Mouse (Mus musculus) limb, embryonic 15.5 days (tissue): ENCODE data around the gene Hist1h4a. TPM values are rescaled to one million over a fixed set of nuclear protein-coding genes. Genes with fewer than 3 reads are reported as not detected.
A peak's percentile ranks its signal among the peaks of the same experiment; 100 is the strongest.
"Not testable (repeated sequence)": the region's sequence is repeated elsewhere in the genome, so short reads cannot be mapped to it uniquely, and the experiment has no call there.

Experiments
- ATAC-seq: fragments of 200-750 bp; cut with Nextera tagmentation; 2 replicates; pipeline ENCODE4 v1.8.0; 2017; ENCODE audit warnings: low read depth, moderate TSS enrichment; ENCODE audit not compliant: insufficient number of reproducible peaks, low FRiP score, low TSS enrichment
- H3K27ac ChIP-seq: fragments of 300-500 bp; sonication (generic); 2 replicates; pipeline ENCODE4 v1.5.1; 2015; ENCODE audit warnings: moderate library complexity, mild to moderate bottlenecking, inconsistent platforms
- H3K27me3 ChIP-seq: fragments of 300-500 bp; sonication (generic); 2 replicates; pipeline ENCODE4 v1.6.1; 2015; ENCODE audit warnings: inconsistent platforms
- H3K36me3 ChIP-seq: fragments of 300-500 bp; sonication (generic); 2 replicates; pipeline ENCODE4 v1.6.1; 2015; ENCODE audit warnings: inconsistent platforms
- H3K4me1 ChIP-seq: fragments of 300-500 bp; sonication (generic); 2 replicates; pipeline ENCODE4 v1.6.1; 2015; ENCODE audit warnings: inconsistent platforms
- H3K4me2 ChIP-seq: fragments of 300-500 bp; sonication (generic); 2 replicates; pipeline ENCODE4 v1.6.1; 2015; ENCODE audit warnings: mild to moderate bottlenecking, inconsistent platforms
- H3K4me3 ChIP-seq: fragments of 300-500 bp; sonication (generic); 2 replicates; pipeline ENCODE4 v1.5.1; 2015; ENCODE audit warnings: mild to moderate bottlenecking, inconsistent platforms
- H3K9ac ChIP-seq: fragments of 300-500 bp; sonication (generic); 2 replicates; pipeline ENCODE4 v1.6.1; 2015; ENCODE audit warnings: inconsistent platforms
- H3K9me3 ChIP-seq: fragments of 300-500 bp; sonication (generic); 2 replicates; pipeline ENCODE4 v1.6.1; 2016; ENCODE audit warnings: inconsistent platforms
- WGBS: fragments of 180-500 bp; shearing (Covaris S2); methylation state at CpG from one replicate; pipeline ENCODE4 v1.1.7; 2015; 5-methylcytosine and 5-hydroxymethylcytosine counted together
- polyA plus RNA-seq: library from polyadenylated mRNA; unstranded; fragments of >200 nt; fragmentation: Nextera tagmentation; extraction: Ambion mirVana; gene quantifications from 2 replicates; pipeline ENCODE4 v1.2.1, GENCODE M21; 2015

The Hist1h4a gene
- polyA plus RNA-seq, 1 experiment from 2014 or later: 0.33 TPM

- H3K4me1 ChIP-seq: peaks cover 22% of the 10 kb centered on the region
- no peak overlapping the region for H3K4me2 ChIP-seq
- no peaks in the 10 kb centered on the region for H3K9me3 ChIP-seq
- H3K4me3 ChIP-seq: no peak overlapping the region
- no peaks in the 10 kb centered on the region for H3K36me3 ChIP-seq
- 75% methylated on average over 1 of the region's 1 CpGs for WGBS
- H3K27ac ChIP-seq: no peak overlapping the region
- no peak for ATAC-seq
- H3K27me3 ChIP-seq: no peaks in the 10 kb centered on the region
- H3K9ac ChIP-seq: no peak overlapping the region
These were observed 4.1 kb upstream of the Hist1h4a start for GRCm38 (mm10) chr13:23765172-23765513.

- WGBS: 34% methylated on average over 12 of the region's 12 CpGs
These were observed 3.5 kb upstream of the Hist1h4a start for GRCm38 (mm10) chr13:23764324-23765171.

GRCm38 (mm10) chr13:23763586-23764323 lies 2.7 kb upstream of the Hist1h4a start, which contains the start of gene Hist1h1a:
Hist1h1a (plus strand) TSS chr13:23763666.
- H3K27me3 ChIP-seq: no peaks in the 10 kb centered on the region
- 3% methylated on average over 34 of the region's 34 CpGs for WGBS
- H3K4me1 ChIP-seq: peaks cover 26% of the 10 kb centered on the region
- no peaks in the 10 kb centered on the region for H3K9me3 ChIP-seq
- H3K36me3 ChIP-seq: no peaks in the 10 kb centered on the region
- H3K27ac ChIP-seq: peak within 1 kb of the TSS; percentile 96
- peak within 1 kb of the TSS; percentile 58 for H3K4me3 ChIP-seq
- peak; percentile 75 for ATAC-seq
- H3K9ac ChIP-seq: peak within 1 kb of the TSS; percentile 68
- peak within 1 kb of the TSS; percentile 84 for H3K4me2 ChIP-seq

More at GRCm38 (mm10) chr13:23764324-23765171, 3.5 kb upstream of the Hist1h4a start:
- ATAC-seq: no peak
- no peaks in the 10 kb centered on the region for H3K36me3 ChIP-seq
- no peak overlapping the region for H3K9ac ChIP-seq
- peaks cover 26% of the 10 kb centered on the region for H3K4me1 ChIP-seq
- H3K4me3 ChIP-seq: peak overlapping the region; percentile 58
- peak overlapping the region; percentile 96 for H3K27ac ChIP-seq
- peak overlapping the region; percentile 84 for H3K4me2 ChIP-seq
- H3K9me3 ChIP-seq: no peaks in the 10 kb centered on the region
- no peaks in the 10 kb centered on the region for H3K27me3 ChIP-seq

- under 1% methylated on average over 10 of the region's 10 CpGs for WGBS
- peak overlapping the region; percentile 96 for H3K27ac ChIP-seq
These were observed 2.2 kb upstream of the Hist1h4a start for GRCm38 (mm10) chr13:23763242-23763585.

GRCm38 (mm10) chr13:23761871-23762821 lies 1.1 kb upstream of the Hist1h4a start, which contains the start of gene Hist1h3a:
Hist1h3a (minus strand) TSS chr13:23762386.
- ATAC-seq: peak; percentile 75
- Histone ChIP-seq H3K27ac (peak within 1 kb of the TSS; percentile 96), H3K4me1 (peaks cover 30% of the 10 kb centered on the region), H3K4me3 (peak within 1 kb of the TSS; percentile 58), H3K4me2 (peak within 1 kb of the TSS; percentile 84), H3K9ac (peak within 1 kb of the TSS; percentile 68; the same call in 1 of the 2 replicates)
- not testable (repeated sequence) for H3K9me3 ChIP-seq, H3K36me3 ChIP-seq, H3K27me3 ChIP-seq
- WGBS: under 1% methylated on average over 29 of the region's 52 CpGs

More at GRCm38 (mm10) chr13:23763242-23763585, 2.2 kb upstream of the Hist1h4a start:
- Histone ChIP-seq H3K27me3 (no peaks in the 10 kb centered on the region), H3K4me1 (peaks cover 26% of the 10 kb centered on the region), H3K4me2 (peak overlapping the region; percentile 84), H3K9me3 (no peaks in the 10 kb centered on the region), H3K4me3 (peak overlapping the region; percentile 58), H3K36me3 (no peaks in the 10 kb centered on the region), H3K9ac (peak overlapping the region; percentile 68; the same call in 1 of the 2 replicates)
- no peak for ATAC-seq

- 1% methylated on average over 23 of the region's 27 CpGs for WGBS
- no peaks in the 10 kb centered on the region for H3K27me3 ChIP-seq
- no peaks in the 10 kb centered on the region for H3K9me3 ChIP-seq
- no peak for ATAC-seq
- H3K4me1 ChIP-seq: peaks cover 30% of the 10 kb centered on the region
- 0 out of 2 replicates have a peak overlapping the region, but pooled peaks have one; percentile 33 for H3K9ac ChIP-seq
- H3K4me3 ChIP-seq: peak overlapping the region; percentile 58
- H3K27ac ChIP-seq: peak overlapping the region; percentile 96
- no peaks in the 10 kb centered on the region for H3K36me3 ChIP-seq
- H3K4me2 ChIP-seq: peak overlapping the region; percentile 84
These were observed 624 bp downstream of the Hist1h4a start for GRCm38 (mm10) chr13:23760240-23760971.

- 52% methylated on average over 1 of the region's 1 CpGs for WGBS
- 0 out of 2 replicates have a peak overlapping the region, but pooled peaks have one; percentile 33 for H3K9ac ChIP-seq
These were observed 1.2 kb downstream of the Hist1h4a start for GRCm38 (mm10) chr13:23759916-23760239.

GRCm38 (mm10) chr13:23759251-23759771 lies 1.7 kb downstream of the Hist1h4a start:
- Histone ChIP-seq H3K27me3 (no peaks in the 10 kb centered on the region), H3K9ac (no peak overlapping the region), H3K27ac (no peak overlapping the region), H3K9me3 (no peaks in the 10 kb centered on the region), H3K4me2 (no peak overlapping the region), H3K36me3 (no peaks in the 10 kb centered on the region), H3K4me3 (no peak overlapping the region), H3K4me1 (peaks cover 28% of the 10 kb centered on the region)
- no peak for ATAC-seq
- 66% methylated on average over 3 of the region's 3 CpGs for WGBS

More at GRCm38 (mm10) chr13:23759916-23760239, 1.2 kb downstream of the Hist1h4a start:
- no peak for ATAC-seq
- no peaks in the 10 kb centered on the region for H3K9me3 ChIP-seq
- peak overlapping the region; percentile 84 for H3K4me2 ChIP-seq
- H3K27ac ChIP-seq: peak overlapping the region; percentile 96
- H3K4me1 ChIP-seq: peaks cover 30% of the 10 kb centered on the region
- H3K27me3 ChIP-seq: no peaks in the 10 kb centered on the region
- H3K36me3 ChIP-seq: no peaks in the 10 kb centered on the region
- peak overlapping the region; percentile 58 for H3K4me3 ChIP-seq

- Histone ChIP-seq H3K27ac (no peak overlapping the region), H3K27me3 (no peaks in the 10 kb centered on the region), H3K4me3 (no peak overlapping the region), H3K36me3 (no peaks in the 10 kb centered on the region), H3K9me3 (no peaks in the 10 kb centered on the region), H3K4me1 (peaks cover 16% of the 10 kb centered on the region), H3K4me2 (no peak overlapping the region), H3K9ac (no peak overlapping the region)
- ATAC-seq: no peak
- WGBS: 44% methylated on average over 3 of the region's 3 CpGs
These were observed 3.1 kb downstream of the Hist1h4a start for GRCm38 (mm10) chr13:23757921-23758320.

- Histone ChIP-seq H3K27me3 (no peaks in the 10 kb centered on the region), H3K9ac (peak overlapping the region; percentile 5; the same call in 1 of the 2 replicates), H3K27ac (peak overlapping the region; percentile 92), H3K4me2 (peak overlapping the region; percentile 60), H3K4me1 (peaks cover 16% of the 10 kb centered on the region), H3K9me3 (no peaks in the 10 kb centered on the region), H3K36me3 (no peaks in the 10 kb centered on the region), H3K4me3 (peak overlapping the region; percentile 40)
- no peak; the same call in 1 of the 2 replicates for ATAC-seq
- WGBS: 1% methylated on average over 20 of the region's 23 CpGs
These were observed 3.7 kb downstream of the Hist1h4a start for GRCm38 (mm10) chr13:23757211-23757773.
